Mouse (Mus musculus) stomach, embryonic 14.5 days (tissue): ENCODE measurements around the gene Ercc6l2. TPM values are rescaled to one million over a fixed set of nuclear protein-coding genes. Genes with fewer than 3 reads are reported as not detected.

Experiments
- ATAC-seq: fragments of 200-750 bp; cut with Nextera tagmentation; 2 replicates; pipeline ENCODE4 v1.8.0; 2017; ENCODE audit warnings: low read depth, moderate TSS enrichment; ENCODE audit not compliant: insufficient number of reproducible peaks, insufficient read depth, low FRiP score
- H3K27ac ChIP-seq: fragments of 300-500 bp; sonication (generic); 2 replicates; pipeline ENCODE4 v1.5.1; 2014; ENCODE audit warnings: mild to moderate bottlenecking, low read length, moderate library complexity, mixed read lengths
- H3K27me3 ChIP-seq: fragments of 300-500 bp; sonication (generic); 2 replicates; pipeline ENCODE4 v1.6.1; 2014; ENCODE audit warnings: low read length, control low read depth, mixed read lengths; ENCODE audit not compliant: control insufficient read depth, insufficient read depth
- H3K36me3 ChIP-seq: fragments of 300-500 bp; sonication (generic); 2 replicates; pipeline ENCODE4 v1.6.1; 2014; ENCODE audit warnings: mild to moderate bottlenecking, control low read depth, low read length, moderate library complexity, mixed read lengths; ENCODE audit not compliant: control insufficient read depth, insufficient read depth
- H3K4me1 ChIP-seq: fragments of 300-500 bp; sonication (generic); 2 replicates; pipeline ENCODE4 v1.6.1; 2014; ENCODE audit warnings: low read length, control low read depth, mixed read lengths; ENCODE audit not compliant: control insufficient read depth, insufficient read depth
- H3K4me2 ChIP-seq: fragments of 300-500 bp; sonication (generic); replicated peaks from 2 replicates; pipeline ENCODE4 v1.6.1; 2014; ENCODE audit warnings: low read depth, low read length, control low read depth
- H3K4me3 ChIP-seq: fragments of 300-500 bp; sonication (generic); 2 replicates; pipeline ENCODE4 v1.5.1; 2014; ENCODE audit warnings: low read depth, low read length, control low read depth
- H3K9ac ChIP-seq: fragments of 300-500 bp; sonication (generic); replicated peaks from 2 replicates; pipeline ENCODE4 v1.6.1; 2014; ENCODE audit warnings: low read depth, mild to moderate bottlenecking, control low read depth, low read length, moderate library complexity, mixed read lengths
- H3K9me3 ChIP-seq: fragments of 300-500 bp; sonication (generic); 2 replicates; pipeline ENCODE4 v1.6.1; 2016; ENCODE audit warnings: low read depth, low read length, control low read depth; ENCODE audit not compliant: control insufficient read depth
- WGBS: fragments of 180-500 bp; shearing (Covaris S2); extraction: QIAGEN DNeasy Blood & Tissue Kit; methylation state at CpG from one replicate; pipeline ENCODE4 v1.1.7; 2014; 5-methylcytosine and 5-hydroxymethylcytosine counted together
- polyA plus RNA-seq: library from polyadenylated mRNA; unstranded; fragments of >200 nt; fragmentation: Nextera tagmentation; extraction: Ambion mirVana; gene quantifications from 2 replicates; pipeline ENCODE4 v1.2.1, GENCODE M21; 2014

The Ercc6l2 gene
- polyA plus RNA-seq, 1 experiment from 2014 or later = 29.2 TPM

GRCm38 (mm10) chr13:63798677-63799076, 16.4 kb upstream of the Ercc6l2 start:
- H3K9ac ChIP-seq = no peak overlapping the region
- H3K27ac ChIP-seq = no peak overlapping the region
- WGBS = 85% methylated on average over 3 of the region's 3 CpGs
- H3K4me2 ChIP-seq = no peak overlapping the region
- H3K4me1 ChIP-seq = no peaks in the 10 kb centered on the region
- H3K9me3 ChIP-seq = no peaks in the 10 kb centered on the region
- ATAC-seq = no peak
- no peak overlapping the region for H3K4me3 ChIP-seq
- no peaks in the 10 kb centered on the region for H3K27me3 ChIP-seq
- H3K36me3 ChIP-seq = no peaks in the 10 kb centered on the region

- H3K9me3 ChIP-seq = no peaks in the 10 kb centered on the region
- no peaks in the 10 kb centered on the region for H3K27me3 ChIP-seq
- no peak overlapping the region for H3K4me2 ChIP-seq
- H3K27ac ChIP-seq = no peak overlapping the region
- H3K4me3 ChIP-seq = no peak overlapping the region
- no peaks in the 10 kb centered on the region for H3K36me3 ChIP-seq
- H3K4me1 ChIP-seq = no peaks in the 10 kb centered on the region
- H3K9ac ChIP-seq = no peak overlapping the region
- 63% methylated on average over 1 of the region's 1 CpGs for WGBS
- no peak for ATAC-seq
Measured at GRCm38 (mm10) chr13:63799940-63800339, 15.1 kb upstream of the Ercc6l2 start.

GRCm38 (mm10) chr13:63801289-63801688, 13.8 kb upstream of the Ercc6l2 start:
- H3K4me1 ChIP-seq = no peaks in the 10 kb centered on the region
- WGBS = 88% methylated on average over 1 of the region's 1 CpGs
- ATAC-seq = no peak

GRCm38 (mm10) chr13:63807233-63807632, 7.8 kb upstream of the Ercc6l2 start:
- no peak for ATAC-seq
- Histone ChIP-seq H3K36me3 (no peaks in the 10 kb centered on the region), H3K4me1 (no peaks in the 10 kb centered on the region), H3K9me3 (no peaks in the 10 kb centered on the region), H3K27me3 (no peaks in the 10 kb centered on the region), H3K4me3 (no peak overlapping the region), H3K9ac (no peak overlapping the region), H3K4me2 (no peak overlapping the region), H3K27ac (no peak overlapping the region)
- 58% methylated on average over 1 of the region's 1 CpGs for WGBS

More at GRCm38 (mm10) chr13:63801289-63801688, 13.8 kb upstream of the Ercc6l2 start:
- no peaks in the 10 kb centered on the region for H3K27me3 ChIP-seq
- no peaks in the 10 kb centered on the region for H3K9me3 ChIP-seq
- H3K4me3 ChIP-seq = no peak overlapping the region
- H3K36me3 ChIP-seq = no peaks in the 10 kb centered on the region
- no peak overlapping the region for H3K9ac ChIP-seq
- no peak overlapping the region for H3K27ac ChIP-seq
- no peak overlapping the region for H3K4me2 ChIP-seq

GRCm38 (mm10) chr13:63807979-63808378, 7.1 kb upstream of the Ercc6l2 start:
- Histone ChIP-seq H3K27ac (no peak overlapping the region), H3K9me3 (no peaks in the 10 kb centered on the region), H3K4me2 (no peak overlapping the region), H3K4me3 (no peak overlapping the region), H3K9ac (no peak overlapping the region), H3K4me1 (no peaks in the 10 kb centered on the region), H3K36me3 (no peaks in the 10 kb centered on the region), H3K27me3 (no peaks in the 10 kb centered on the region)
- WGBS = 87% methylated on average over 3 of the region's 3 CpGs
- no peak for ATAC-seq

GRCm38 (mm10) chr13:63811477-63811876, 3.6 kb upstream of the Ercc6l2 start:
- Histone ChIP-seq H3K9ac (no peak overlapping the region), H3K9me3 (no peaks in the 10 kb centered on the region), H3K27ac (no peak overlapping the region), H3K27me3 (no peaks in the 10 kb centered on the region), H3K4me3 (no peak overlapping the region), H3K4me1 (no peaks in the 10 kb centered on the region), H3K4me2 (no peak overlapping the region), H3K36me3 (no peaks in the 10 kb centered on the region)
- no peak for ATAC-seq

GRCm38 (mm10) chr13:63815931-63816330, 891 bp downstream of the Ercc6l2 start:
- Histone ChIP-seq H3K36me3 (no peaks in the 10 kb centered on the region), H3K27me3 (no peaks in the 10 kb centered on the region), H3K4me3 (peak overlapping the region; percentile 61), H3K27ac (no peak overlapping the region), H3K9me3 (no peaks in the 10 kb centered on the region), H3K4me1 (no peaks in the 10 kb centered on the region), H3K4me2 (peak overlapping the region; percentile 74), H3K9ac (peak overlapping the region; percentile 66)
- no peak for ATAC-seq

GRCm38 (mm10) chr13:63845758-63846157, 30.7 kb downstream of the Ercc6l2 start:
- H3K9me3 ChIP-seq = no peaks in the 10 kb centered on the region
- no peak overlapping the region for H3K9ac ChIP-seq
- H3K4me1 ChIP-seq = no peaks in the 10 kb centered on the region
- no peaks in the 10 kb centered on the region for H3K27me3 ChIP-seq
- H3K36me3 ChIP-seq = peaks cover 11% of the 10 kb centered on the region; the same call in 1 of the 2 replicates
- 90% methylated on average over 2 of the region's 2 CpGs for WGBS
- no peak overlapping the region for H3K27ac ChIP-seq
- no peak overlapping the region for H3K4me3 ChIP-seq
- H3K4me2 ChIP-seq = no peak overlapping the region
- ATAC-seq = no peak

GRCm38 (mm10) chr13:63850308-63851011, 35.4 kb downstream of the Ercc6l2 start:
- ATAC-seq = no peak
- H3K4me2 ChIP-seq = no peak overlapping the region
- no peak overlapping the region for H3K27ac ChIP-seq
- peaks cover 4% of the 10 kb centered on the region; the same call in 1 of the 2 replicates for H3K36me3 ChIP-seq
- no peaks in the 10 kb centered on the region for H3K9me3 ChIP-seq
- no peak overlapping the region for H3K4me3 ChIP-seq
- no peak overlapping the region for H3K9ac ChIP-seq
- H3K4me1 ChIP-seq = 0 out of 2 replicates have a peak, but pooled peaks cover 2% of the 10 kb centered on the region
- WGBS = 94% methylated on average over 3 of the region's 3 CpGs
- H3K27me3 ChIP-seq = no peaks in the 10 kb centered on the region
